Mouse (Mus musculus) heart, embryonic 16.5 days (tissue): ENCODE measurements around the gene Tbxa2r. TPM values are rescaled to one million over a fixed set of nuclear protein-coding genes. Genes with fewer than 3 reads are reported as not detected.
A peak's percentile ranks its signal among the peaks of the same experiment; 100 is the strongest.

ENCODE experiments used
- ATAC-seq: fragments of 200-750 bp; cut with Nextera tagmentation; replicated peaks from 2 replicates; pipeline ENCODE4 v1.8.0; 2017; ENCODE audit warnings: moderate number of reproducible peaks; ENCODE audit not compliant: insufficient read depth, low FRiP score; ENCODE audit errors: extremely low read depth
- H3K27ac ChIP-seq: fragments of 300-500 bp; sonication (generic); 2 replicates; pipeline ENCODE4 v1.5.1; 2014; ENCODE audit warnings: mild to moderate bottlenecking, low read length, control low read depth, moderate library complexity
- H3K27me3 ChIP-seq: fragments of 300-500 bp; sonication (generic); 2 replicates; pipeline ENCODE4 v1.6.1; 2014; ENCODE audit warnings: low read length, mixed read lengths; ENCODE audit not compliant: control insufficient read depth, insufficient read depth
- H3K36me3 ChIP-seq: fragments of 300-500 bp; sonication (generic); 2 replicates; pipeline ENCODE4 v1.6.1; 2014; ENCODE audit not compliant: control insufficient read depth, insufficient read depth
- H3K4me1 ChIP-seq: fragments of 300-500 bp; sonication (generic); 2 replicates; pipeline ENCODE4 v1.6.1; 2014; ENCODE audit warnings: low read length, mixed read lengths; ENCODE audit not compliant: control insufficient read depth, insufficient read depth
- H3K4me2 ChIP-seq: fragments of 300-500 bp; sonication (generic); 2 replicates; pipeline ENCODE4 v1.6.1; 2014; ENCODE audit warnings: low read depth, mild to moderate bottlenecking, control low read depth, low read length
- H3K4me3 ChIP-seq: fragments of 300-500 bp; sonication (generic); 2 replicates; pipeline ENCODE4 v1.5.1; 2014; ENCODE audit warnings: mild to moderate bottlenecking, control low read depth, low read length
- H3K9ac ChIP-seq: fragments of 300-500 bp; sonication (generic); 2 replicates; pipeline ENCODE4 v1.6.1; 2014; ENCODE audit warnings: low read length, control low read depth
- H3K9me3 ChIP-seq: fragments of 300-500 bp; sonication (generic); replicated peaks from 2 replicates; pipeline ENCODE4 v1.6.1; 2016; ENCODE audit warnings: low read length; ENCODE audit not compliant: control insufficient read depth
- WGBS: fragments of 180-500 bp; shearing (Covaris S2); extraction: QIAGEN DNeasy Blood & Tissue Kit; methylation state at CpG from one replicate; pipeline ENCODE4 v1.1.7; 2014; 5-methylcytosine and 5-hydroxymethylcytosine counted together
- polyA plus RNA-seq: library from polyadenylated mRNA; unstranded; fragments of >200 nt; fragmentation: Nextera tagmentation; extraction: Ambion mirVana; gene quantifications from 2 replicates; pipeline ENCODE4 v1.2.1, GENCODE M21; 2015

Tbxa2r gene
- polyA plus RNA-seq, 1 experiment from 2014 or later: 15.2 TPM

- Histone ChIP-seq H3K4me2 (peak overlapping the region; percentile 1; the same call in 1 of the 2 replicates), H3K27me3 (no peaks in the 10 kb centered on the region; the same call in 1 of the 2 replicates), H3K9me3 (no peaks in the 10 kb centered on the region), H3K4me1 (peaks cover 37% of the 10 kb centered on the region), H3K36me3 (no peaks in the 10 kb centered on the region), H3K27ac (no peak overlapping the region), H3K9ac (no peak overlapping the region), H3K4me3 (no peak overlapping the region)
- ATAC-seq: no peak
- WGBS: 32% methylated on average over 29 of the region's 29 CpGs
Measured at GRCm38 (mm10) chr10:81332277-81332676, 3.7 kb downstream of the Tbxa2r start.

DNA sequence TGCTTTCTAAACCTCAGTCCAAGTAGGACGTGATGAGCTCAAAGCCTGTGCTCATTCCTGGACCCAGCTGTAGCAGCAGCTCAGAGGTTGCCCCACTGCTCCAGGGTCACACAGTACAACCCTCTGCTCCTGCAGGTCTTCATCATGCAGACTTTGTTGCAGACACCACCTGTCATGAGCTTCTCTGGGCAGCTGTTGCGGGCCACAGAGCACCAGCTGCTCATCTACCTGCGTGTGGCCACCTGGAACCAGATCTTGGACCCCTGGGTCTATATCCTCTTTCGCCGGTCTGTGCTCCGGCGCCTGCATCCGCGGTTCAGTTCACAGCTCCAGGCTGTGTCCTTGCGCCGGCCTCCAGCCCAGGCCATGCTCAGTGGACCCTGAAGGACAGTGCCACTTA, 5.8 kb downstream of the Tbxa2r start:
- H3K36me3 ChIP-seq: no peaks in the 10 kb centered on the region
- no peak overlapping the region for H3K4me2 ChIP-seq
- H3K27me3 ChIP-seq: peaks cover 4% of the 10 kb centered on the region
- H3K9ac ChIP-seq: no peak overlapping the region
- peaks cover 22% of the 10 kb centered on the region for H3K4me1 ChIP-seq
- 77% methylated on average over 11 of the region's 11 CpGs for WGBS
- no peak overlapping the region for H3K27ac ChIP-seq
- no peak overlapping the region for H3K4me3 ChIP-seq
- ATAC-seq: no peak
- no peaks in the 10 kb centered on the region for H3K9me3 ChIP-seq

GRCm38 (mm10) chr10:81335393-81336340, 7.1 kb downstream of the Tbxa2r start:
- Histone ChIP-seq H3K4me2 (no peak overlapping the region), H3K9me3 (no peaks in the 10 kb centered on the region), H3K4me3 (no peak overlapping the region), H3K9ac (peak overlapping the region; percentile 54; the same call in 1 of the 2 replicates), H3K27ac (peak overlapping the region; percentile 72), H3K4me1 (peaks cover 9% of the 10 kb centered on the region), H3K36me3 (no peaks in the 10 kb centered on the region), H3K27me3 (peaks cover 4% of the 10 kb centered on the region)
- WGBS: 41% methylated on average over 18 of the region's 19 CpGs
- 0 out of 2 replicates have a peak, but pooled peaks have one; percentile 24 for ATAC-seq

DNA sequence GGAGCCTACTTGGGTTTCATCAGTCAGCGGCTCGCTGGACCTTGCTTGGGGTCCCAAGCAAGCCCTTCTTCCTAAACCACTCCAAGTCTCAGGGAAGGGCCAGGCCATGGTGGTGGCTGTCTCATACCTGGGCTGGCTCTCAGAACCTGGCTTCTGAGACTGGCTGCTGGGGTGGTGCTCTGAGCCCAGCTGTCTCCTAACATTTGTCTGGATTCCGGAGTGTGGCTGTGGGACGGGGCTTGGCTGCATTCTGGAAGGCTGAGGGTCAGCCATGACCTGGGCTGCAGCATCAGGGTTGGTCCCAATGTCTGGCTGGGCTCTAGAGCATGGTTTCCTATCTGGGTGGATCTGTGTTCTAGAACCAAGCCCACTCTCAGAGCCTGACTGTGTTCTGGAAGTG, 8.0 kb downstream of the Tbxa2r start:
- H3K27ac ChIP-seq: no peak overlapping the region; the same call in 1 of the 2 replicates
- no peak overlapping the region for H3K4me2 ChIP-seq
- no peak for ATAC-seq
- H3K4me3 ChIP-seq: no peak overlapping the region
- no peaks in the 10 kb centered on the region for H3K9me3 ChIP-seq
- peaks cover 4% of the 10 kb centered on the region for H3K27me3 ChIP-seq
- WGBS: 93% methylated on average over 4 of the region's 4 CpGs
- H3K9ac ChIP-seq: no peak overlapping the region
- H3K36me3 ChIP-seq: no peaks in the 10 kb centered on the region
- peaks cover 4% of the 10 kb centered on the region for H3K4me1 ChIP-seq

DNA sequence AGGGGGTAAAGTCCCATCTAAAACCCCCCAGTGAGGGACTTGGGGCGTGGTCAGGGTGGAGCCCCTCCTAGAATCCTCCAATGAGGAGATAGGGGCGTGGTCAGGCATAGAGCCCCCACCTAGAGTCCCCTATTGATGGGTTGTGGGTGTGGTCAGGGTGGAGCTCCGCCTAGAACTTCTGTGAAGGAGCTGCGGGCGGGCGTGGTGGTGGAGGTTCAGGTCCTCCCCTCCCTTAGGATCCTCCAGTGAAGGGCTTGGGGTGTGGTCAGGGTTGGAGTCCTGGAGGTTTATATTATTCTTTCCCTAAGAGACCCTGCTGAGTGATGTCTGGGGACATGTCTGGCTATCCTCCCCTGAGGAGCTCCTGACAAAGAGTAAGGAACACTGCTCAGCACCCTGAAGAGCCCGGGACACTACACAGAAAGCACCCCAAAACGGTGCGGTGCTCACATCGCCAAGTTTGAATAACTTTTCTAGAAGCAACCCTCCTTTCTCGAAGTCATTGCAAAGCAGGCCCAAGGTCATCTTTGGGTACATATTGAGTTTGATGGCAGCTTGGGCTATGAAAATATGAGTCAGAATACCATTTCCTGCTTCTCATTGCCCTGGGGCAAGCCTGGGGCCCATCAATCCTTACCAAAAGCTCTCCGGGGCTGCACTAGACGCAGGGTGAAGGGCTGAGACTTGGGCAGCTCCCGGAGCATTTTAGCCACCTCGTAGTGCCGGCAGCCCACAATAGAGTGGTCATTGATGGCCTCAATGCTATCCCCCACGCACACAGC, 12.2 kb downstream of the Tbxa2r start:
- Histone ChIP-seq H3K27me3 (peaks cover 22% of the 10 kb centered on the region), H3K4me2 (no peak overlapping the region), H3K4me3 (no peak overlapping the region), H3K9me3 (no peaks in the 10 kb centered on the region), H3K27ac (no peak overlapping the region), H3K9ac (no peak overlapping the region), H3K4me1 (peaks cover 4% of the 10 kb centered on the region), H3K36me3 (no peaks in the 10 kb centered on the region)
- no peak for ATAC-seq
- 46% methylated on average over 17 of the region's 17 CpGs for WGBS

DNA sequence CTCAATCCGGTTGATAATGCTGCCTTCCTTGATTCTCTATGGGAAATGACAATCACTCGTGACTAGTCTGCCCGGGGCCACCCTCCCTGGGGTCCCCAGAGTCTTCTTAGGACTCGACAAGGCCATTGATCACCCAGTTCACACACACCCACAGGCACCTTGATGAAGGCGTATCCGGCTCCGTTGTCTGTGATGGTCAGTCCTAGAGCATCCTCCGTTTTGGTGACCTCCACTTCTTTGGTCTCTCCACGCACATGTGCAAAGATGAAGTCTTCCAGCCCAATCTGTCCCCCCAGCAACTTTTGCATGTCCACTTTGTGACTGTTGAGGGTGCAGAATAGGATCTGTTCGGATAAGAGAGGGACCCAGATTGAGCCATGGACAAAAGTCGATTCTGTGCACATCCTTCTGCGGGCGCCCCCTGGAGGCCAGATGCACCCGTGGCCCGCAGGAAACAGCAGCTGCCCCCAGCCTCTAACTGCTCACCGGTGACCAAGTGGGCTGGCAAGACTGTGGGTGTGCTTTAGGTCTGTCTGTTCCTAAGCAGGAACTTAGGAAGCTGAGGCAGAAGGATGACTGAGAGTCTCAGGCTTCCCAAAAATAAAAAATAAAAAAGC, 12.9 kb downstream of the Tbxa2r start:
- no peak for ATAC-seq
- Histone ChIP-seq H3K4me2 (no peak overlapping the region), H3K27ac (no peak overlapping the region), H3K27me3 (peaks cover 22% of the 10 kb centered on the region), H3K36me3 (no peaks in the 10 kb centered on the region), H3K9ac (no peak overlapping the region), H3K4me3 (no peak overlapping the region), H3K9me3 (no peaks in the 10 kb centered on the region), H3K4me1 (peaks cover 6% of the 10 kb centered on the region)
- 31% methylated on average over 16 of the region's 16 CpGs for WGBS

GRCm38 (mm10) chr10:81342686-81343505, 14.4 kb downstream of the Tbxa2r start, which contains the start of gene Gipc3:
TSS of gene Gipc3 (minus strand) at chr10:81343266.
- H3K27ac ChIP-seq: no peak within 1 kb of the TSS
- H3K4me1 ChIP-seq: peaks cover 19% of the 10 kb centered on the region
- 5% methylated on average over 59 of the region's 67 CpGs for WGBS
- H3K9ac ChIP-seq: peak within 1 kb of the TSS; percentile 76
- H3K27me3 ChIP-seq: peaks cover 18% of the 10 kb centered on the region
- H3K4me2 ChIP-seq: peak within 1 kb of the TSS; percentile 89
- H3K9me3 ChIP-seq: no peaks in the 10 kb centered on the region
- peak within 1 kb of the TSS; percentile 59 for H3K4me3 ChIP-seq
- peaks cover 7% of the 10 kb centered on the region; the same call in 1 of the 2 replicates for H3K36me3 ChIP-seq
- ATAC-seq: no peak
